Mouse (Mus musculus) Muller cell, postnatal 12 days (primary cell): Measurements from ENCODE around the gene Hyal5.
A peak's percentile ranks its signal among the peaks of the same experiment; 100 is the strongest.

Source experiments
- DNase-seq: peaks from one replicate; pipeline ENCODE4 v3.0.0-alpha.2; 2015; ENCODE audit errors: inconsistent ontology term

The Hyal5 gene

DNA sequence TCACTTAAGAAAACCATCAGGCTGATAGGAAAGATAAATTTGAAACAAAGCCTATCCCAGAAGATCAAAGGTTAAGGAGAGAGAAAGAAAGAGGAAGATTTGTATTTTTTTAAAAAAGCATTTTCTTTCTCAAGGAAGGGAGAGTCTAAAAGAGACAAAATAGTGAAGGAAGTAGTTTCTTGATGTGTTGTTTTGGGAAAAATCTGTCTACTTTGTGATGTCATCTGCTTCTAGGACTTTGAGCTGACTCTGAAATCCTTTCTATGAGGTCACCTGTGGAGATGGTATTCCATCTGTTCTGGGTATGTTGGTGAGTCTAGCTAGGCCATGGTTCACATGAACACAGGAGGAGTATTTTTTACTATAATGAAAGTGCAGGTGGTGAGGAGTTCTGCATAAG lies at the start of gene Hyal5:
TSS of gene Hyal5 (plus strand) at position 301 of the 400 bp plus-strand sequence.
- DNase-seq, result no peak

DNA sequence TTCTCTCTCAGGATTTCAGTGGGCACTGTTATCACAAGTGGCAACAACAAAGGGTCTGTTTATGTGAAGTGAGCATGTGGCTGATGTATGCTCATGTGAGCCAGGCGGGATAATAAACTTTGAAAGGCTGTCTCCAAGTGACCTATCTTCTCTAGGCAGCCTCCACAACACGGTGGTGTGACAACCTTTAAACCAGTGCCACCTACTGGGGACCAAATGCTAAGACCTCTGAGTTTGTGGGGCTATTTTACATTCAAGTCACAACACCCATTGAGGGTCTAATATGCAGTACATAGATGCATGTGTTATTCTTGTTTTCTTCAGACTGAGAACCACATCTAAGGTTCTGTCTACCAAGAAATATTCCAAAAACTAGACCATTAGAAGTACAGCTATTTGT lies 35.7 kb upstream of the Hyal5 start:
- no peak for DNase-seq

- no peak for DNase-seq
Measured at GRCm38 (mm10) chr6:24860320-24860719, 2.5 kb downstream of the Hyal5 start.

DNA sequence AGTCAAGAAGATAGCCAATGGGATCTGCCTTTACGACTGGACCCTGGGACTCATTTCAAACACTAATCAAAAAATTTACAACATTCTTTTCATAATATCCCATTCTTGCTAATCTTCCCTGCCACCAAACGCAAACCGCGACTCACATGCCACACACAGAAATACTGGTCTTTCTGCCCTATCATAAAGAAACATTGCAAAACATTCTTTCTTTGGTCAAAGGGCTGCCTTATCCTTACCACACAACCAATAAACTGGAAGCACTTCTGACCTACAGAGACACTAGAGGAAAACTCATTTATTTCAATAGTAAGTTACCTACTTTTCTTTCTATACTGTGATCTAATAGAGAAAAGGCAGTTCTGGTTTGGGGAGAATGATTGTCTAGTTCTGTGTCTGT lies 5.9 kb downstream of the Hyal5 start:
- no peak for DNase-seq

- DNase-seq, result peak; percentile 71
Measured at GRCm38 (mm10) chr6:24894146-24894873, 36.5 kb downstream of the Hyal5 start.

DNA sequence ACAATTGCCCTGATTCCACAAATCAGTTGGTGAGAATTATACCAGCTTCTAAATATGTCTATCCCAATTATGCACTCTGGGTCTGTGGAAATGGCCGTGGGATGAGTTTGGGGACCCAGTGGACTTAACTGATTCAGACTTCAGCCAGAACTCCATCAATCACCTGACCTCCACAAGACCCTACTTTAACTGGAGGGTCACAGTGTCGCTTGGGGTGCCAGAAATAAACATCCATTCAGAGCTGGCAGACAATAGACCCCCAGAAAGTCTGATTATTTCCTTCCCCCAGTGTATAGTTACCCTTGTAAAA lies 37.0 kb downstream of the Hyal5 start:
- DNase-seq, result no peak

DNA sequence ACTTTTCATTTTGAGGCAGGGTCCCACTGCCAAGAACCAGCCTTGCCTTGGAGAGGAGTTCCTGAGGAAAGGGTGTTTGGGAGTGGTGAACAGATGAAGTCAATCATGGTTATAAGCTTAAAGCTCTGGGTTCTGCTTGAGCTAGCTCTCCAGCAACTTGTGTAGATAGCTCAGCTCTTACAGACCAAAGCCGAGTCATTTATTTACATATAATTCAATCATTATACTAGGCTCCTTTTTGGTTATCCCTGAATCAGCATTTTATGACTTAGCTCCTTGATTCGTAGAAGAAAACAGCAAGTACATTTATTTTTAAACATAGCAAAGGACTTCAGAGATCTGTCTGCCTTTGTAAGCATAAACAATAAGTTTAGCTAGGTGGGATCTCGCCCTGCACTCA lies 47.3 kb downstream of the Hyal5 start:
- DNase-seq, result no peak

- no peak for DNase-seq
Measured at GRCm38 (mm10) chr6:24907824-24908223, 50.0 kb downstream of the Hyal5 start.

- no peak for DNase-seq
Measured at GRCm38 (mm10) chr6:24910016-24910727, 52.4 kb downstream of the Hyal5 start.

DNA sequence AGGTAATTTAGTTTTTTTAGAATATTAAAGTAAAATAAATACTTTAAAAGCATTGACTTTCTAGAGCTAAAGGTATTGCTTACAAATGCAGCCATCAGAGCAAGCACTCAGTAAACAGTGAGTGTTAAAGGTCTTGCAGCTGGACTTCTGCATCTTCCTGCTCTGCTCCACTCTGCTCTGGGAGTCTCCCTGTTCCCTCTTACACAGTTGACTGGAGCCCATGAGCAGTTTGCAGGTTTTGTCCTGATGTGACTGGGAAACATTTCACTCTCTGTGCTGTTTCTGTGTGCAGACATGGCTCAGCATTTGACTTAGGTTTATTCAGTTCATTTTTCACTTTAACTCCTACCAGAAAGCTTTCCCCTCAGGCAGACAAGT lies 52.9 kb downstream of the Hyal5 start:
- DNase-seq, result no peak

- no peak for DNase-seq
Measured at GRCm38 (mm10) chr6:24913591-24913990, 55.8 kb downstream of the Hyal5 start.

- no peak for DNase-seq
Measured at GRCm38 (mm10) chr6:24925076-24925785, 67.4 kb downstream of the Hyal5 start.
